Mouse (Mus musculus): ENCODE measurements around the gene Gm20403. TPM values are rescaled to one million over a fixed set of nuclear protein-coding genes. Genes with fewer than 3 reads are reported as not detected.
A peak's percentile ranks its signal among the peaks of the same experiment; 100 is the strongest.

The Gm20403 gene
- polyA plus RNA-seq, 1 experiment, result not detected

DNA sequence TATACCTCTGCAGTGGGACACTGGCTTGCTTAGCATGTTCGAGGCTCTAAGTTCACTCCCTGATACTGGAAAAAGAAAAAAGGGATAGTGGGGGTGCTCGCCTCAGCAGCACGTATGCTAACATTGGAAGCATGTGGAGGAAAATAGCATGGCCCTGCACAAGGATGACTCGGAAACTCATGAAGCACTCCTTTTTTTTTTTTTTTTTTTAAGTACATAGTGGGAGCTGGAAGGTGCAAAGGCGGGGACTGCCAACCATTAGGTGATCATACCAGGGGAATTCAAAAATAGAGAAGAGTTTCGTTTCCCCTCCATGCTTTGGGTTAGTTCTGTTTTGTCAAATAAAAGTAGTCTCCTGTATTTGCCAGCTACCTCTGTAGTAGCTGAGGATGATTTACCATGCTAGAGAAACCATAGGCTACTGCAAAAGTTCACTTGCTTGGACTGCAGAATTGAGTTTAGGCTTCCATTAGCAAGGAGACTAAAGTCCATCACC is 10.7 kb upstream of the Gm20403 start:
- Histone ChIP-seq H3K4me1 (ENCODE audit: control insufficient read depth, insufficient read depth, low read length) (no peaks in the 10 kb centered on the region), H3K36me3 (ENCODE audit: control insufficient read depth, insufficient read depth, low read length, poor library complexity, severe bottlenecking) (no peaks in the 10 kb centered on the region), H3K27me3 (ENCODE audit: control insufficient read depth, insufficient read depth, low read length, poor library complexity, severe bottlenecking) (no peaks in the 10 kb centered on the region), H3K9me3 (replicated peaks; ENCODE audit: control insufficient read depth, insufficient read depth, low read length, poor library complexity, severe bottlenecking) (no peaks in the 10 kb centered on the region), H3K9ac (ENCODE audit: low read depth, poor library complexity, severe bottlenecking) (no peak overlapping the region), H3K4me3 (ENCODE audit: low read depth, low read length) (no peak overlapping the region), H3K27ac (ENCODE audit: insufficient read depth, low read length) (no peak overlapping the region)
- no peak for TF ChIP-seq POLR2A (IDR thresholded peaks at IDR 0.05; ENCODE audit: insufficient read depth, low read length)
- no peak for TF ChIP-seq CTCF (IDR thresholded peaks at IDR 0.05; ENCODE audit: low read depth, low read length)
- no peak for TF ChIP-seq EP300 (IDR thresholded peaks at IDR 0.05; ENCODE audit: insufficient read depth, low read depth, low read length)

DNA sequence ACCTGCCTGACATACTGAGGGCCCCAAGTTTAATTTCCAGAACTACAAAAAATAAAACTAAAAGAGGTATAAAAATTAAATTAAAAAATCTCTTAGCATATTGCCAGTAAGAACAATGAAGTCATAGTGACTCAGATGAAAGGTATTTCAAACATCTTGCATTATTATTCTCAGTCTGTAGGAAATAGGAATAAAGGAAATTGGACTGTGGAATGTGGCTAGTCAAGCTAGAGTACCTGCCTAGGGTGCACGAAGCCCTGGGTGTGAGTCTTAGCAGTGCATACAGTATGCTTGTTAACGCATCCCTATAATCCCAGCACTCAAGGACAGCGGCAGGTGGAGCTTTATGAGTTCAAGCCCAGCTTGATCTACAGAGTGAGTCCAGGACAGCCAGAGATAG is 9.6 kb upstream of the Gm20403 start:
- Histone ChIP-seq H3K9me3 (replicated peaks; ENCODE audit: control insufficient read depth, insufficient read depth, low read length, poor library complexity, severe bottlenecking) (no peaks in the 10 kb centered on the region), H3K27me3 (ENCODE audit: control insufficient read depth, insufficient read depth, low read length, poor library complexity, severe bottlenecking) (no peaks in the 10 kb centered on the region), H3K4me3 (ENCODE audit: low read depth, low read length) (no peak overlapping the region), H3K36me3 (ENCODE audit: control insufficient read depth, insufficient read depth, low read length, poor library complexity, severe bottlenecking) (no peaks in the 10 kb centered on the region), H3K27ac (ENCODE audit: insufficient read depth, low read length) (no peak overlapping the region), H3K4me1 (ENCODE audit: control insufficient read depth, insufficient read depth, low read length) (no peaks in the 10 kb centered on the region), H3K9ac (ENCODE audit: low read depth, poor library complexity, severe bottlenecking) (no peak overlapping the region)
- no peak for TF ChIP-seq POLR2A (IDR thresholded peaks at IDR 0.05; ENCODE audit: insufficient read depth, low read length)
- TF ChIP-seq CTCF (IDR thresholded peaks at IDR 0.05; ENCODE audit: low read depth, low read length), result no peak
- TF ChIP-seq EP300 (IDR thresholded peaks at IDR 0.05; ENCODE audit: insufficient read depth, low read depth, low read length), result no peak

DNA sequence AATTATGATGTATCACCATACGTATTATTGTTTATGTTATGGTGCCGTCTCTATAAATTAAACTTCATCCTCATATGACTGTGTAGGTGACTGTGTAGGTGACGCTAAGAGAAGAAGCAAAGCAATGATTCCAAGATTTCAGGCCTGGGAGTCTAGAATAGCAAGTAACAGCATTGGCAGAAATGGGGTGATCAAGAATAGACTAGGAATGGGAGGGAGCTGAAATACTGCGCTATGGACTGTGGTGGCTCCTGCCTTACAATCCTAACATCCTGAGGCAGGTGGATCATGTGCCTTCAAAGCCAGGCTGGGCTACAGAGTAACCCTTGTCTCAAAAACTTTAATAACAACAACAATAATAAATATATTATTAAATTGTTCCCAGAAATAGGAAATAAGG is 8.1 kb upstream of the Gm20403 start:
- no peak overlapping the region for H3K4me3 ChIP-seq (ENCODE audit: low read depth, low read length)
- no peaks in the 10 kb centered on the region for H3K9me3 ChIP-seq (replicated peaks; ENCODE audit: control insufficient read depth, insufficient read depth, low read length, poor library complexity, severe bottlenecking)
- no peaks in the 10 kb centered on the region for H3K4me1 ChIP-seq (ENCODE audit: control insufficient read depth, insufficient read depth, low read length)
- no peak overlapping the region for H3K9ac ChIP-seq (ENCODE audit: low read depth, poor library complexity, severe bottlenecking)
- H3K27ac ChIP-seq (ENCODE audit: insufficient read depth, low read length), result no peak overlapping the region
- no peaks in the 10 kb centered on the region for H3K36me3 ChIP-seq (ENCODE audit: control insufficient read depth, insufficient read depth, low read length, poor library complexity, severe bottlenecking)
- no peaks in the 10 kb centered on the region for H3K27me3 ChIP-seq (ENCODE audit: control insufficient read depth, insufficient read depth, low read length, poor library complexity, severe bottlenecking)
- TF ChIP-seq CTCF (IDR thresholded peaks at IDR 0.05; ENCODE audit: low read depth, low read length) (no peak), POLR2A (IDR thresholded peaks at IDR 0.05; ENCODE audit: insufficient read depth, low read length) (no peak), EP300 (IDR thresholded peaks at IDR 0.05; ENCODE audit: insufficient read depth, low read depth, low read length) (no peak)

DNA sequence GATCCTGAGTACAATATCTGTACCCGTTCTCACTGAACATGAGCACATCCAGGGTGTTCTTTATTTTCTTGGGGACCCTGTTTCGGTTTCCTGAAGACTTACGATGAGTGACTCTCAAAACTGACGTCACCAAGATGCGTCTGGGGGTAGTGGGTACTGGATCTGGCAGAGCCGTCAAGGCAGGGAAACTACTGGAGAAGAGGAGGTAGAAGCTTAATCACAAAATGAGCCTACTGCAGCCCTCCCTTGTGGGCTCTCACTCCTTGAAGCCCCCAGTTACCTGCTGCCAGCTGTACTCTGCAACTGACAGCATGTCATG is 7.7 kb upstream of the Gm20403 start:
- Histone ChIP-seq H3K27ac (ENCODE audit: insufficient read depth, low read length) (no peak overlapping the region), H3K9ac (ENCODE audit: low read depth, poor library complexity, severe bottlenecking) (peak overlapping the region; percentile 30; the same call in 1 of the 2 replicates), H3K9me3 (replicated peaks; ENCODE audit: control insufficient read depth, insufficient read depth, low read length, poor library complexity, severe bottlenecking) (no peaks in the 10 kb centered on the region), H3K36me3 (ENCODE audit: control insufficient read depth, insufficient read depth, low read length, poor library complexity, severe bottlenecking) (no peaks in the 10 kb centered on the region), H3K4me3 (ENCODE audit: low read depth, low read length) (peak overlapping the region; percentile 49), H3K27me3 (ENCODE audit: control insufficient read depth, insufficient read depth, low read length, poor library complexity, severe bottlenecking) (no peaks in the 10 kb centered on the region), H3K4me1 (ENCODE audit: control insufficient read depth, insufficient read depth, low read length) (no peaks in the 10 kb centered on the region)
- TF ChIP-seq CTCF (IDR thresholded peaks at IDR 0.05; ENCODE audit: low read depth, low read length) (no peak), POLR2A (IDR thresholded peaks at IDR 0.05; ENCODE audit: insufficient read depth, low read length) (no peak), EP300 (IDR thresholded peaks at IDR 0.05; ENCODE audit: insufficient read depth, low read depth, low read length) (no peak)

DNA sequence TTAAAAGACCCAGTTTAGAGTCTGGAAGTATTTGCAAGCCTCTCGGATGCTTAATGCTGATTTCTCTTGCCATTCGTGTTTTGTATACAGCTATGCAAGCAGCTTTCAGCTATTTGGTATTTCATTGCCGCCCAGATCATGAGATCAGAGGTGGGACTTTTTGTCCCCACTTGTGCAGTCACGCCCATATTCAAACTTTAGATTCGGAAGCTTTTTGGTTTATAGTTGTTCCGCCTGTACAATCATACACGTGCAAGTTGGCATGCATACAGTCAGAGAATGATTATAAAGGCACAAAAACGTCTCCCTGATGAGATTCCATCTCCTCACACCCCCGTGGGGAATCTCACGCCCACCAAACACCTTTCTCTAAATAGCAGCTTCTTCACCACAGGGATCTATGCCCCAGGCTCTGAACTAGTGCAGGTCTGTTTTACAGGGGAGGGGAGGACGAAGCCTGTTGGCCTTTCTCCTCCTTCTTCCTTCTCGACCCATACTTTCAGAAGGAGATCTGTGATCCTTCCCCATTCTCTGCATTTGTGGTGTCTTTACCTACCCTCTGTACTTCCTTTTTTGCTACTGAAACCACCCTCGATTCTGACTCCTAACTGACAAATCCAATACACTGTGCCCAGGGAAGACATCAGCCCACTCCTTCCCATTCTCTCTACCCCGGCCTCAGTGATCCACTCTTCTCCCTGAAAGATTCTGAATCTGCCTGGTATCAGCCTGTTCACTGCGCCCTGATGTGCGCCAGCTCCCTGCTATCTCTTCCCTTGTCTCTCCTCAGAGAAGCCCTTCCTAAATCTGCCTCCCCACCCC is 7.1 kb upstream of the Gm20403 start:
- peak overlapping the region; percentile 30; the same call in 1 of the 2 replicates for H3K9ac ChIP-seq (ENCODE audit: low read depth, poor library complexity, severe bottlenecking)
- H3K27ac ChIP-seq (ENCODE audit: insufficient read depth, low read length), result no peak overlapping the region
- peaks cover 2% of the 10 kb centered on the region for H3K4me1 ChIP-seq (ENCODE audit: control insufficient read depth, insufficient read depth, low read length)
- no peaks in the 10 kb centered on the region for H3K9me3 ChIP-seq (replicated peaks; ENCODE audit: control insufficient read depth, insufficient read depth, low read length, poor library complexity, severe bottlenecking)
- peak overlapping the region; percentile 49 for H3K4me3 ChIP-seq (ENCODE audit: low read depth, low read length)
- H3K27me3 ChIP-seq (ENCODE audit: control insufficient read depth, insufficient read depth, low read length, poor library complexity, severe bottlenecking), result no peaks in the 10 kb centered on the region
- no peak for TF ChIP-seq POLR2A (IDR thresholded peaks at IDR 0.05; ENCODE audit: insufficient read depth, low read length)
- TF ChIP-seq CTCF (IDR thresholded peaks at IDR 0.05; ENCODE audit: low read depth, low read length), result no peak
- TF ChIP-seq EP300 (IDR thresholded peaks at IDR 0.05; ENCODE audit: insufficient read depth, low read depth, low read length), result no peak
- H3K36me3 ChIP-seq (ENCODE audit: control insufficient read depth, insufficient read depth, low read length, poor library complexity, severe bottlenecking), result no peaks in the 10 kb centered on the region

DNA sequence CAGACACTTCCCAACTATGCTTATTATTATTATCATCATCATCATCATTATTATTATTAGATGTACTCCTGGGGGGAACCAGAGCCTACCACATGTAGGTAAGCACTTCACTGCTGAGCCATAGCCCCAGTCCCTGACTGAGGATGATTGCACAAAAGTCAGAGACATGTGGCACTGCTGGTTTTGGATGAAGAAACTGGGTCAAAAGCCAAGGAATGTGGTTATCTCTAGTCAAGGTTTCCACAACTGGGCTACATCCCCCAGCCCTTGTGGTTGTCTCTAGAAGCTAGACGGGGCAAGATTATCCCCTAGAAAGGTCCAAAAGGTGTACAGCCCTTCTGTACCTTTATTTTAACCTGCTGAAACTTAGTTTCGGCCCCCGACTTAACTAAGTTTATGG is 6.5 kb upstream of the Gm20403 start:
- Histone ChIP-seq H3K4me3 (ENCODE audit: low read depth, low read length) (no peak overlapping the region), H3K9me3 (replicated peaks; ENCODE audit: control insufficient read depth, insufficient read depth, low read length, poor library complexity, severe bottlenecking) (no peaks in the 10 kb centered on the region), H3K27ac (ENCODE audit: insufficient read depth, low read length) (no peak overlapping the region), H3K36me3 (ENCODE audit: control insufficient read depth, insufficient read depth, low read length, poor library complexity, severe bottlenecking) (no peaks in the 10 kb centered on the region), H3K4me1 (ENCODE audit: control insufficient read depth, insufficient read depth, low read length) (peaks cover 3% of the 10 kb centered on the region), H3K27me3 (ENCODE audit: control insufficient read depth, insufficient read depth, low read length, poor library complexity, severe bottlenecking) (no peaks in the 10 kb centered on the region), H3K9ac (ENCODE audit: low read depth, poor library complexity, severe bottlenecking) (no peak overlapping the region)
- no peak for TF ChIP-seq CTCF (IDR thresholded peaks at IDR 0.05; ENCODE audit: low read depth, low read length)
- no peak for TF ChIP-seq EP300 (IDR thresholded peaks at IDR 0.05; ENCODE audit: insufficient read depth, low read depth, low read length)
- TF ChIP-seq POLR2A (IDR thresholded peaks at IDR 0.05; ENCODE audit: insufficient read depth, low read length), result no peak

Measured in ES-Bruce4 (cell line).